Mouse (Mus musculus): Measurements from ENCODE around the gene Wfdc1. TPM values are rescaled to one million over a fixed set of nuclear protein-coding genes. Genes with fewer than 3 reads are reported as not detected.

Wfdc1 gene
- polyA plus RNA-seq, 1 experiment from 2014 or later, result 4.4 TPM

- H3K4me2 ChIP-seq, result no peak overlapping the region
- no peak overlapping the region for H3K4me3 ChIP-seq
- ATAC-seq (ENCODE audit: extremely low read depth, insufficient number of reproducible peaks, low FRiP score, low TSS enrichment), result no peak
- WGBS, result 71% methylated on average over 4 of the region's 4 CpGs
- peaks cover 10% of the 10 kb centered on the region for H3K4me1 ChIP-seq
- no peak overlapping the region for H3K9ac ChIP-seq
- H3K36me3 ChIP-seq, result no peaks in the 10 kb centered on the region
- no peaks in the 10 kb centered on the region for H3K9me3 ChIP-seq
- 0 out of 2 replicates have a peak, but pooled peaks cover 10% of the 10 kb centered on the region for H3K27me3 ChIP-seq (replicated peaks)
- no peak overlapping the region for H3K27ac ChIP-seq (replicated peaks)
These were observed 25.8 kb downstream of the Wfdc1 start for GRCm38 (mm10) chr8:119691989-119692388.

- 63% methylated on average over 7 of the region's 7 CpGs for WGBS
- H3K4me2 ChIP-seq, result no peak overlapping the region
- H3K4me1 ChIP-seq, result peaks cover 26% of the 10 kb centered on the region
- no peak overlapping the region for H3K9ac ChIP-seq
- no peaks in the 10 kb centered on the region for H3K9me3 ChIP-seq
- no peaks in the 10 kb centered on the region for H3K36me3 ChIP-seq
- H3K27me3 ChIP-seq (replicated peaks), result peaks cover 28% of the 10 kb centered on the region
- ATAC-seq (ENCODE audit: extremely low read depth, insufficient number of reproducible peaks, low FRiP score, low TSS enrichment), result no peak
- H3K27ac ChIP-seq (replicated peaks), result no peak overlapping the region
- no peak overlapping the region for H3K4me3 ChIP-seq
These were observed 28.5 kb downstream of the Wfdc1 start for GRCm38 (mm10) chr8:119694696-119695095.

GRCm38 (mm10) chr8:119697163-119697562, 31.0 kb downstream of the Wfdc1 start:
- no peak for ATAC-seq (ENCODE audit: extremely low read depth, insufficient number of reproducible peaks, low FRiP score, low TSS enrichment)

GRCm38 (mm10) chr8:119698960-119699359, 32.8 kb downstream of the Wfdc1 start:
- Histone ChIP-seq H3K9ac (peak overlapping the region; percentile 47; the same call in 1 of the 2 replicates), H3K9me3 (no peaks in the 10 kb centered on the region), H3K36me3 (no peaks in the 10 kb centered on the region), H3K4me2 (peak overlapping the region; percentile 44), H3K4me3 (peak overlapping the region; percentile 29), H3K27me3 (replicated peaks) (peaks cover 61% of the 10 kb centered on the region), H3K4me1 (peaks cover 31% of the 10 kb centered on the region), H3K27ac (replicated peaks) (no peak overlapping the region)
- no peak for ATAC-seq (ENCODE audit: extremely low read depth, insufficient number of reproducible peaks, low FRiP score, low TSS enrichment)
- WGBS, result 4% methylated on average over 12 of the region's 12 CpGs

More at GRCm38 (mm10) chr8:119697163-119697562, 31.0 kb downstream of the Wfdc1 start:
- H3K27me3 ChIP-seq (replicated peaks), result peaks cover 53% of the 10 kb centered on the region
- no peaks in the 10 kb centered on the region for H3K36me3 ChIP-seq
- H3K9ac ChIP-seq, result no peak overlapping the region
- H3K9me3 ChIP-seq, result no peaks in the 10 kb centered on the region
- H3K4me1 ChIP-seq, result peaks cover 29% of the 10 kb centered on the region
- WGBS, result 85% methylated on average over 2 of the region's 2 CpGs
- H3K4me2 ChIP-seq, result no peak overlapping the region
- H3K27ac ChIP-seq (replicated peaks), result no peak overlapping the region
- no peak overlapping the region for H3K4me3 ChIP-seq

GRCm38 (mm10) chr8:119699549-119700134, 33.5 kb downstream of the Wfdc1 start, which contains the start of gene Atp2c2:
Atp2c2 (plus strand) TSS chr8:119700009.
- Histone ChIP-seq H3K4me3 (peak within 1 kb of the TSS; percentile 29), H3K4me1 (peaks cover 31% of the 10 kb centered on the region), H3K4me2 (peak within 1 kb of the TSS; percentile 44), H3K9me3 (no peaks in the 10 kb centered on the region), H3K36me3 (no peaks in the 10 kb centered on the region), H3K27ac (replicated peaks) (no peak within 1 kb of the TSS), H3K27me3 (replicated peaks) (peaks cover 60% of the 10 kb centered on the region), H3K9ac (peak within 1 kb of the TSS; percentile 47)
- WGBS, result 7% methylated on average over 26 of the region's 26 CpGs
- ATAC-seq (ENCODE audit: extremely low read depth, insufficient number of reproducible peaks, low FRiP score, low TSS enrichment), result no peak

GRCm38 (mm10) chr8:119702965-119703364, 36.8 kb downstream of the Wfdc1 start:
- Histone ChIP-seq H3K36me3 (no peaks in the 10 kb centered on the region), H3K9ac (no peak overlapping the region), H3K27ac (replicated peaks) (no peak overlapping the region), H3K27me3 (replicated peaks) (peaks cover 56% of the 10 kb centered on the region), H3K4me2 (no peak overlapping the region), H3K9me3 (no peaks in the 10 kb centered on the region), H3K4me3 (no peak overlapping the region), H3K4me1 (peaks cover 28% of the 10 kb centered on the region)
- no peak for ATAC-seq (ENCODE audit: extremely low read depth, insufficient number of reproducible peaks, low FRiP score, low TSS enrichment)
- WGBS, result 37% methylated on average over 7 of the region's 7 CpGs

- Histone ChIP-seq H3K4me2 (no peak overlapping the region), H3K9me3 (no peaks in the 10 kb centered on the region), H3K27ac (replicated peaks) (no peak overlapping the region), H3K4me3 (no peak overlapping the region), H3K9ac (no peak overlapping the region), H3K27me3 (replicated peaks) (peaks cover 21% of the 10 kb centered on the region), H3K36me3 (no peaks in the 10 kb centered on the region), H3K4me1 (peaks cover 12% of the 10 kb centered on the region)
- no peak for ATAC-seq (ENCODE audit: extremely low read depth, insufficient number of reproducible peaks, low FRiP score, low TSS enrichment)
- 85% methylated on average over 9 of the region's 9 CpGs for WGBS
These were observed 41.0 kb downstream of the Wfdc1 start for GRCm38 (mm10) chr8:119707146-119707545.

GRCm38 (mm10) chr8:119708471-119708870, 42.3 kb downstream of the Wfdc1 start:
- WGBS, result 89% methylated on average over 8 of the region's 8 CpGs

GRCm38 (mm10) chr8:119708878-119709702, 42.9 kb downstream of the Wfdc1 start:
- Histone ChIP-seq H3K27me3 (replicated peaks) (peaks cover 12% of the 10 kb centered on the region; the same call in 1 of the 2 replicates), H3K9me3 (no peaks in the 10 kb centered on the region), H3K36me3 (no peaks in the 10 kb centered on the region), H3K4me2 (no peak overlapping the region), H3K27ac (replicated peaks) (no peak overlapping the region), H3K9ac (no peak overlapping the region), H3K4me1 (peaks cover 5% of the 10 kb centered on the region; the same call in 1 of the 2 replicates), H3K4me3 (no peak overlapping the region)
- 58% methylated on average over 14 of the region's 14 CpGs for WGBS
- no peak for ATAC-seq (ENCODE audit: extremely low read depth, insufficient number of reproducible peaks, low FRiP score, low TSS enrichment)

More at GRCm38 (mm10) chr8:119708471-119708870, 42.3 kb downstream of the Wfdc1 start:
- no peak overlapping the region for H3K4me2 ChIP-seq
- H3K4me3 ChIP-seq, result no peak overlapping the region
- H3K4me1 ChIP-seq, result peaks cover 5% of the 10 kb centered on the region; the same call in 1 of the 2 replicates
- H3K27me3 ChIP-seq (replicated peaks), result peaks cover 12% of the 10 kb centered on the region; the same call in 1 of the 2 replicates
- no peaks in the 10 kb centered on the region for H3K36me3 ChIP-seq
- no peaks in the 10 kb centered on the region for H3K9me3 ChIP-seq
- H3K27ac ChIP-seq (replicated peaks), result no peak overlapping the region
- no peak for ATAC-seq (ENCODE audit: extremely low read depth, insufficient number of reproducible peaks, low FRiP score, low TSS enrichment)
- H3K9ac ChIP-seq, result no peak overlapping the region

GRCm38 (mm10) chr8:119709703-119710093, 43.5 kb downstream of the Wfdc1 start:
- no peak overlapping the region for H3K27ac ChIP-seq (replicated peaks)
- no peak for ATAC-seq (ENCODE audit: extremely low read depth, insufficient number of reproducible peaks, low FRiP score, low TSS enrichment)
- no peaks in the 10 kb centered on the region for H3K9me3 ChIP-seq
- H3K4me3 ChIP-seq, result no peak overlapping the region
- H3K27me3 ChIP-seq (replicated peaks), result peaks cover 12% of the 10 kb centered on the region; the same call in 1 of the 2 replicates
- H3K4me2 ChIP-seq, result no peak overlapping the region
- WGBS, result 78% methylated on average over 11 of the region's 11 CpGs
- no peak overlapping the region for H3K9ac ChIP-seq
- H3K4me1 ChIP-seq, result peaks cover 7% of the 10 kb centered on the region
- no peaks in the 10 kb centered on the region for H3K36me3 ChIP-seq

GRCm38 (mm10) chr8:119712226-119712625, 46.1 kb downstream of the Wfdc1 start:
- Histone ChIP-seq H3K27me3 (replicated peaks) (peaks cover 7% of the 10 kb centered on the region; the same call in 1 of the 2 replicates), H3K4me3 (no peak overlapping the region), H3K9ac (no peak overlapping the region), H3K4me1 (peaks cover 17% of the 10 kb centered on the region), H3K4me2 (no peak overlapping the region), H3K27ac (replicated peaks) (no peak overlapping the region), H3K9me3 (no peaks in the 10 kb centered on the region), H3K36me3 (no peaks in the 10 kb centered on the region)
- ATAC-seq (ENCODE audit: extremely low read depth, insufficient number of reproducible peaks, low FRiP score, low TSS enrichment), result no peak
- 58% methylated on average over 6 of the region's 6 CpGs for WGBS
